Mouse (Mus musculus): ENCODE data around the gene Rbp3. TPM values are rescaled to one million over a fixed set of nuclear protein-coding genes. Genes with fewer than 3 reads are reported as not detected.

The Rbp3 gene
- polyA plus RNA-seq, 1 experiment: not detected

DNA sequence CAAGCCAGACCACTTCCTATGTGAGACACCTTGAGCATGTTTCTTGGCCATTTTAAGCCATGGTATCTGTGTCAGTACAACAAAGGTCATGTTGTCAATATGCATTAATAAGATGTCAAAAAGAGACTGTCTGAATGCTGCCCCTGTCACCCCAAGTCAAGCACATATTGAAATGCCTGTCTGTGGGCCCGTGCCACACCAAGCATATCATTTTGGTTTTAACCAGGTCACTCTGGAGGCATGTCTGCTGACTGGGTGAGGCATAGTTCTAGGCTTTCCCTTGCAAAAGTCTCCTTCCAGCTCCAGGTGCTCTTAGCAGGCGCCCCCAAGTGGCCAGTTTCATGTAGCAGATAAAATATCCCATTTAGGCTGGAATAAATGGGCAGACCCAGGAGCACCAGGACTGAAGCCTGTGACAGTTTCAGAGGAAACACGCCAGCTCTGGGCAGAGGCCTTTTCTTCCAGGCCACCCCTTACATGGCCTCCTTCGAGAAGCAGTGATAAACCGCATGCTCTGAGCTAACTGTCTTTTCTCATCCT is 20.0 kb upstream of the Rbp3 start:
- DNase-seq: peak; percentile 23
- no peaks in the 10 kb centered on the region for H3K4me1 ChIP-seq (ENCODE audit: control insufficient read depth, insufficient read depth, low read length)
- H3K4me3 ChIP-seq (replicated peaks; ENCODE audit: extremely low read depth, low read depth, low read length): no peak overlapping the region
- TF ChIP-seq CTCF (IDR thresholded peaks at IDR 0.05; ENCODE audit: insufficient read depth, low read length) (peak; percentile 21; the same call in 1 of the 2 replicates), POLR2A (IDR thresholded peaks at IDR 0.05; ENCODE audit: borderline replicate concordance, extremely low read depth, low read depth, low read length) (no peak)
- 35% methylated on average over 5 of the region's 5 CpGs for whole genome bisulfite sequencing

DNA sequence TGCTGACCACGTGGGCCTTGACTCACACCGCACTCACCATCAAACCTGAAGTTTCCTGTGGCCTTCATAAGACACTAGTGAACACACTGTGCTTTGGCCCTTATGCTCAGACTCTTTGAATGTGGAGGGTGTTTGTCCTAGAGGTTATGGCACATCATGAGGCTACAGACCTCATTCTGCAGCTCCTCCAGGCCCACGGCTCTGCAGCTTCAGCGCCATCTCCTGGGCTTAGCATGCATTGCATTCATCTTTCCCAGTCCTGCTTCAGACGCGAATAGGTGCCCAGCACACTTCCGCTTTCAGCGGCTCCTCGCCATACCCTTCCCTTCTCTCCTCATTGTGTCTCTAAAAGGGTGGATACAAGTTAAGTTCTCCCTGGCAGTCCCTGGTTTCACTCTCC is 14.7 kb upstream of the Rbp3 start:
- TF ChIP-seq POLR2A (IDR thresholded peaks at IDR 0.05; ENCODE audit: borderline replicate concordance, extremely low read depth, low read depth, low read length) (no peak), CTCF (IDR thresholded peaks at IDR 0.05; ENCODE audit: insufficient read depth, low read length) (peak; percentile 72)
- WGBS: 30% methylated on average over 9 of the region's 9 CpGs
- DNase-seq: peak; percentile 16
- Histone ChIP-seq H3K4me1 (ENCODE audit: control insufficient read depth, insufficient read depth, low read length) (no peaks in the 10 kb centered on the region), H3K4me3 (replicated peaks; ENCODE audit: extremely low read depth, low read depth, low read length) (no peak overlapping the region)

DNA sequence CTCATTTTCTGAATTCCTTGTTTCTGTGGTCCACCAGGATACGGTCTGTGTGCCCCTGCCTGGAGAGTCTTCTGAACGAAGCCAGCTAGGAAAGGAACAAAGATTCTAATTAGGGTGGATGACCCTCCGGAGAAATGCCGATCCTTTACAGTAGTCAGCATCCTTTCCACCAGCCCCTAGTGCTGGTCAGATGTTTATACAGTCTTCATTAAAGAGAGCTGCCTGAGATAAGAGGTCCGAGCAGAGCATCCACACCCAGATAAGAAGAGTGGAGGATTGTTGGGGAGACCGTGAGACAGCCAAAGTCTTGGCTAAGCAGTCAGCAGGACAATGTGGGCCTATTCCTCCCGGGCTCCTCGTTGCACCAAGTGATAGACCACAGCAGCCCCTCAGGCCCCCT is 13.1 kb upstream of the Rbp3 start, which contains the start of gene Gdf2:
Gdf2 (plus strand) TSS at position 301 of the 400 bp plus-strand sequence.
- DNase-seq: no peak
- no peaks in the 10 kb centered on the region for H3K4me1 ChIP-seq (ENCODE audit: control insufficient read depth, insufficient read depth, low read length)
- 44% methylated on average over 8 of the region's 8 CpGs for WGBS
- H3K4me3 ChIP-seq (replicated peaks; ENCODE audit: extremely low read depth, low read depth, low read length): no peak within 1 kb of the TSS
- TF ChIP-seq CTCF (IDR thresholded peaks at IDR 0.05; ENCODE audit: insufficient read depth, low read length): no peak
- no peak for TF ChIP-seq POLR2A (IDR thresholded peaks at IDR 0.05; ENCODE audit: borderline replicate concordance, extremely low read depth, low read depth, low read length)

DNA sequence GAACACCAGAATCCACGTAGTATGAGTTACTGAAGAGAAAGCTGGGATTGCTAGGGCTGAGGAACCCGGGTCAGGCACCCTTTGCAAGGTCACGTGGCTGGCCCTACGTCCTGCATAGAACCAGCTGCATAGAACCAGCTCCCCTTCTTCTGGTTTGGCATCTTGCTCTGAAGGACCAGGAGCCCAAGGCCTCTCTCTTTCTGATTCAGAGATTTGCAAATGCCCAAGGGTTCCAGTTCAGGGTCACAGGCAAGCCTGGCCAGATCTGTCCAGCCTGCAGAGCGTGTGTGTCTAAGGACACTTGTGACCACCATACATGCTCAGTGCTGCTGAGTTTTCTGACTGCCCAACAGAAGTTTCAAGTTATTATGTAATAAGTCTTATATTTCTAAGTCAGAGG is 11.6 kb upstream of the Rbp3 start:
- DNase-seq: no peak
- TF ChIP-seq CTCF (IDR thresholded peaks at IDR 0.05; ENCODE audit: insufficient read depth, low read length): no peak
- no peak for TF ChIP-seq POLR2A (IDR thresholded peaks at IDR 0.05; ENCODE audit: borderline replicate concordance, extremely low read depth, low read depth, low read length)
- WGBS: 67% methylated on average over 5 of the region's 5 CpGs
- H3K4me3 ChIP-seq (replicated peaks; ENCODE audit: extremely low read depth, low read depth, low read length): no peak overlapping the region
- no peaks in the 10 kb centered on the region for H3K4me1 ChIP-seq (ENCODE audit: control insufficient read depth, insufficient read depth, low read length)

DNA sequence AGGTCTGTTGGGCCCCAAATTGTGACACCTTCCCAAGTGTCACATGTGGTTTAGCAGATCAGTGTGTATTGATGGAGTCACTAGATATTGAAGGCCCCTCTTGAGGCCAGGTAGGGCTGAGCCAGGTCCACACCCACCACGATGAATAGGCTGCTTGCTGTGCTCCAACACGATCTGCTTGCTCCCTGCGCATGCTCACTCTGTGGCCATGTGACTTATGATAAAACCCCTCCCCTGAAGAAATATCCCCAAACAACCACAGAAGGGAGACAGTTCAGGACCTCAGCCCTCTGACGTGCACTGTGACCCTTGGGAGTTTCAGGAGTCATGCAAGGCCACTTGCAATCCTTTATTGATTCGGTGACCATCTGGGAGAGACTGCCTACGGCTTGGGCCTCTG is 7.7 kb upstream of the Rbp3 start:
- no peaks in the 10 kb centered on the region for H3K4me1 ChIP-seq (ENCODE audit: control insufficient read depth, insufficient read depth, low read length)
- WGBS: 66% methylated on average over 6 of the region's 6 CpGs
- TF ChIP-seq POLR2A (IDR thresholded peaks at IDR 0.05; ENCODE audit: borderline replicate concordance, extremely low read depth, low read depth, low read length): no peak
- DNase-seq: no peak
- no peak overlapping the region for H3K4me3 ChIP-seq (replicated peaks; ENCODE audit: extremely low read depth, low read depth, low read length)

DNA sequence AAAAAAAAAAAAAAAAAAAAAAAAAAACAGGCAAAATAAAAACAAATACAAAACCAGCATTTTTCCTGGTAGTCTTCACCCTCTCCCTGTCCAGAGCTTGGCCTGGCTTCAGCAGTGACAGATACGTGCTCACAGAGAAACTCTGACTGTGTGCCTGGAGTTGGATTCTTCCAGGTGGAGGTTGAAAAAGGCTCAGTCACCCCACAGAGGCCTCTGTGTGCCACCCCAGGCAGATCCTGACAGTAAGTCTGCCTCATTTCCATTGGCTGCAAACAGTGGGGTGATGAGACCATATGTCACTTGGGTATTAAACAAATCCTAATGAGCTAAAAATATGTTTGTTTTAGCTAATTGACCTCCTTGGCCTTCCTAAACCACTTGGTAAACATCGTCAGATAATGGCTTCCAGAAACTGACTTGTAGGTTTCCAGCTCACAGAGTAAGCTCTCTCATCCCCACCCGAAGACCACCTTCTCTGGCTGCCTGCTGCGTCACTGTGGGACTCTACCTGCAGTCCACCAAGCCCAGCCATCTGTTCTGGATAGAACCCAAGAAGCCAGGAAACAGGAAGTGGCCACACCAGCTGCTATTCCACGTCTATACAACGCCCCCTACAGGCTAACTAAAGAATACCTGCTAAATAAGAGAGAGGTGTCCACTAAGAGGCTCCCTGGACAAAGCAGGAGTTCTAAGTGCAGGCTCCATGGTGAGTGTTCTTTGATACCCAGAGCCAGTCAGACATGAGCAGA is 1.4 kb upstream of the Rbp3 start:
- Histone ChIP-seq H3K4me1 (ENCODE audit: control insufficient read depth, insufficient read depth, low read length) (no peaks in the 10 kb centered on the region), H3K4me3 (replicated peaks; ENCODE audit: extremely low read depth, low read depth, low read length) (no peak overlapping the region)
- no peak for DNase-seq
- TF ChIP-seq POLR2A (IDR thresholded peaks at IDR 0.05; ENCODE audit: borderline replicate concordance, extremely low read depth, low read depth, low read length) (no peak), CTCF (IDR thresholded peaks at IDR 0.05; ENCODE audit: insufficient read depth, low read length) (no peak)
- 41% methylated on average over 6 of the region's 6 CpGs for WGBS

DNA sequence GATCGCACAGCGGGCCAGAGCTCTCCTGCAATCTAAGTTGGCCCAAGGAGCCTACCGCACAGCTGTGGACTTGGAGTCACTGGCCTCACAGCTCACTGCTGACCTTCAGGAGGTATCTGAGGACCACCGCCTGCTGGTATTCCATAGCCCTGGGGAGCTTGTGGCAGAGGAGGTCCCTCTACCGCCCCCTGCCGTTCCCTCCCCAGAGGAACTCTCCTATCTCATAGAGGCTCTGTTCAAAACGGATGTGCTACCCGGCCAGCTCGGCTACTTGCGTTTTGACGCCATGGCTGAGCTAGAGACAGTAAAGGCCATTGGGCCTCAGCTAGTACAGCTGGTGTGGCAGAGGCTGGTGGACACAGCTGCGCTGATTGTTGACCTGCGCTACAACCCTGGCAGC is 2.3 kb downstream of the Rbp3 start:
- 75% methylated on average over 13 of the region's 13 CpGs for WGBS
- no peak for DNase-seq
- TF ChIP-seq CTCF (IDR thresholded peaks at IDR 0.05; ENCODE audit: insufficient read depth, low read length) (no peak), POLR2A (IDR thresholded peaks at IDR 0.05; ENCODE audit: borderline replicate concordance, extremely low read depth, low read depth, low read length) (no peak)
- H3K4me1 ChIP-seq (ENCODE audit: control insufficient read depth, insufficient read depth, low read length): no peaks in the 10 kb centered on the region
- H3K4me3 ChIP-seq (replicated peaks; ENCODE audit: extremely low read depth, low read depth, low read length): no peak overlapping the region

DNA sequence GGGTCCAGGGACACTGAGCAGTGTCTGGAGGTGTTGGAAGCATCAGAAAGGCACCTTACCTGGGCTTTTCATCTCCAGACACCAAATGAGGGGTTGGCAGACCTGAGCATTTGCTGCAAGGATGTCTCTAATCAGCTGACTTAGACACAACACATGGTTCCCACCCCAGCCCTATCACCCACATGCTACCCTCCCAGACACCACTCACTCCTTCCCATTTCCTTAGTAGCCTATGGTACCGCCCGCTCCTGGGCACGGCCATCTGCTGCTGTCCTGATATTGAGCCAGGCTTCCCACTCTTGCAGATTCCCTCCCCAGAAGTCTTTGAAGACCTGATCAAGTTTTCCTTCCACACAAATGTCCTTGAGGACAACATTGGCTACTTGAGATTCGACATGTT is 4.4 kb downstream of the Rbp3 start:
- no peak for DNase-seq
- TF ChIP-seq CTCF (IDR thresholded peaks at IDR 0.05; ENCODE audit: insufficient read depth, low read length) (no peak), POLR2A (IDR thresholded peaks at IDR 0.05; ENCODE audit: borderline replicate concordance, extremely low read depth, low read depth, low read length) (no peak)
- WGBS: 75% methylated on average over 4 of the region's 4 CpGs
- H3K4me3 ChIP-seq (replicated peaks; ENCODE audit: extremely low read depth, low read depth, low read length): no peak overlapping the region
- H3K4me1 ChIP-seq (ENCODE audit: control insufficient read depth, insufficient read depth, low read length): no peaks in the 10 kb centered on the region

DNA sequence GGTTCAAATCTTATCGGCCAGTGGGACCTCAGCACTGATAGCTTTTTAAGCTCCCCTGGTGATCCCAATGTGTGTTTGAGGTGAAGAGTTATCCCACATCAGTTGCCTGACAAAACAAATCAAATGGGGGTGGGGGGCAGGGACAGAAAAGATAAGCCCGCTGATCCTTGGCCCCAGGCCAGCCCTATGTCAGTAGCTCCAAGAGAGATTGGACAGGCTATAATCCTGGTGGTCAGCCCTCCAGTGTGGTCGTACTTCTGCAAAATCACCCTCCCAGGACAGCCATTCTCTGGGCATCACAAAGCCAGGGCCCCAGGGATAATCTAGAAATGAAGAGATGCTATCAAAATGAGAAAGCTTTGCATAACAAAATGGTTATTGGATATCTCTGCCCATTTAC is 5.0 kb downstream of the Rbp3 start:
- DNase-seq: no peak
- WGBS: 24% methylated on average over 3 of the region's 3 CpGs
- TF ChIP-seq CTCF (IDR thresholded peaks at IDR 0.05; ENCODE audit: insufficient read depth, low read length) (no peak), POLR2A (IDR thresholded peaks at IDR 0.05; ENCODE audit: borderline replicate concordance, extremely low read depth, low read depth, low read length) (no peak)
- Histone ChIP-seq H3K4me3 (replicated peaks; ENCODE audit: extremely low read depth, low read depth, low read length) (no peak overlapping the region), H3K4me1 (ENCODE audit: control insufficient read depth, insufficient read depth, low read length) (no peaks in the 10 kb centered on the region)

DNA sequence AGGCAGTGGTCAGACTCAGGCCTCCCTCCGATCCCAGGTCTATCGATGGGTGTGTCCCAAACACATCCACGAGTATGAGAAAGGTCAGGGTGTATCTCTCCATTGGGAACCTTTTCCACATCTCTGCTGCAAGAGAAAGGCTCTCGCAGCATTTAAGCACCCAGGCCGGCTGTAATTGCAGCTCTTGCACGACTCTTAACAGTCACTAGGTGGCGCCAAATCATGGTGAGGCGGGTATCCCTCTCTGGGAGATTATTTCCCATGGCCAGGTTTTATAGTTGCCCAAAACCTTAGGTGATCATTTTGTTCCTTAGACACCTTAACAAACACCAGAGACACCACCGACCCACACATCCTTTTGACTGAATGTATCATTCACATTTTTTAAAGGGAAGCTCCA is 5.5 kb downstream of the Rbp3 start:
- 9% methylated on average over 9 of the region's 9 CpGs for WGBS
- Histone ChIP-seq H3K4me1 (ENCODE audit: control insufficient read depth, insufficient read depth, low read length) (no peaks in the 10 kb centered on the region), H3K4me3 (replicated peaks; ENCODE audit: extremely low read depth, low read depth, low read length) (no peak overlapping the region)
- DNase-seq: peak; percentile 19
- TF ChIP-seq CTCF (IDR thresholded peaks at IDR 0.05; ENCODE audit: insufficient read depth, low read length) (peak; percentile 56), POLR2A (IDR thresholded peaks at IDR 0.05; ENCODE audit: borderline replicate concordance, extremely low read depth, low read depth, low read length) (no peak)
